Mouse (Mus musculus) C2C12 (cell line): ENCODE measurements at regions not wholly inside any gene's neighbourhood (a gene's known extent, or its start where the extent isn't known, plus 50 kb on each side); places are given as distances from the start of the nearest gene placed in this dataset.

Experiments
- CTCF ChIP-seq: IDR thresholded peaks from one replicate; pipeline ENCODE4 v1.5.1; 2011; ENCODE audit not compliant: control insufficient read depth, insufficient read depth, insufficient read length
- MAX ChIP-seq: IDR thresholded peaks from one replicate; pipeline ENCODE4 v1.6.1; 2011; ENCODE audit warnings: mild to moderate bottlenecking, control low read depth
- MYOG ChIP-seq: IDR thresholded peaks from one replicate; pipeline ENCODE4 v1.6.1; 2011; ENCODE audit not compliant: control insufficient read depth, insufficient read length; ENCODE audit errors: extremely low read depth
- USF1 ChIP-seq: IDR thresholded peaks from one replicate; pipeline ENCODE4 v1.6.1; 2011; ENCODE audit warnings: low read depth, mild to moderate bottlenecking, control low read depth, moderate library complexity

DNA sequence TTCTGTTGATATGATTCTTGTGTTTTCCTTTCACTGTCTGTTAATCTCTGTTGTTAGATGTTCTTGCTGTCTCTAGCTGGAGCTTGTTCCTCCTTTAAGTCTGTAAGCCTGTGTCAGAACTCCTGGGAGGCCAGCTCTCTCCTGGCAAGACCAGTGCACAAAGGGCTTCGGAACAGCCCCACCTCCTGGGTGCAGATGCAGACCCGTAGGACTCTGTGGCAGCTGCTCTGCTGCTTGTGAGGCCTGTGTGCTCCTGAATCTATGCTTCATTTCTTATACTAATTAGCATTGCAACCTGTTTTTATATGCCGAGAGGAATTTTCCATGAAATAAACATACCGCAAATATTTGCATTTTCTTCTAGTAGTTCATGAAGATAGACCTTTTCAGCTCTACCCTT lies 392.2 kb downstream of the Arl4a start:
- no peak for TF ChIP-seq CTCF
- no peak for TF ChIP-seq MAX
- TF ChIP-seq USF1: no peak
- TF ChIP-seq MYOG: no peak
